Mouse (Mus musculus): ENCODE measurements around the gene Smad5. TPM values are rescaled to one million over a fixed set of nuclear protein-coding genes. Genes with fewer than 3 reads are reported as not detected.

Smad5 gene
- polyA plus RNA-seq (2015; fragmentation: Nextera tagmentation; extraction: Ambion mirVana) = 23.5 and 25.6 TPM in 2 replicates

GRCm38 (mm10) chr13:56702469-56703221, at the start of gene Smad5:
Smad5 (plus strand) TSS chr13:56703010.
- 2% methylated on average over 62 of the region's 62 CpGs for WGBS
- peaks cover 36% of the 10 kb centered on the region for H3K4me1 ChIP-seq

DNA sequence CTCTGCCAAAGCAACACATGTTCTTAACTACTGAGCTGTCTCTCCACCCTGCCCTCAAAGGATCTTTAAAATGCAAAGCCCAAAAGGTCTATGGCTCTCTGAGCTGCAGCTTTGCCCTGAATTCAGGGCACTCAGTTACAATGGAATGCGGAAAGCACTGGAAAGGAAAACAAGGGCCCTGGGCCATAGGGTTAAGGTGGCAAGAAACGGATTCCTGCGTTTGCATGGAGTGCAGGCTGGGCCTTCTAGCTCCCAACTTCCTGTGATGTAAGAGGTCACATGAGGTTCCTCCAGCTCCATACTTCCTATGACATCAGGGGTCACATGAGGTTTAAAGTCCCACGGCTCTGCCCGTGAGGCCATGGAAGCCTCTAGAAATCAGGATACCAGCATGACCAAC, 48.6 kb upstream of the Smad5 start:
- H3K27me3 ChIP-seq (replicated peaks) = no peaks in the 10 kb centered on the region
- no peaks in the 10 kb centered on the region for H3K9me3 ChIP-seq
- no peak overlapping the region for H3K4me3 ChIP-seq (replicated peaks)
- no peak overlapping the region for H3K27ac ChIP-seq
- peaks cover 20% of the 10 kb centered on the region; the same call in 1 of the 2 replicates for H3K4me1 ChIP-seq
- H3K36me3 ChIP-seq = no peaks in the 10 kb centered on the region
- no peak for ATAC-seq (ENCODE audit: insufficient read depth, low FRiP score, low read depth)
- 84% methylated on average over 5 of the region's 5 CpGs for WGBS
- H3K9ac ChIP-seq = no peak overlapping the region
- no peak overlapping the region for H3K4me2 ChIP-seq

More at GRCm38 (mm10) chr13:56702469-56703221, at the start of gene Smad5:
- Histone ChIP-seq H3K36me3 (no peaks in the 10 kb centered on the region), H3K27ac (peak within 1 kb of the TSS; percentile 99), H3K4me3 (replicated peaks) (peak within 1 kb of the TSS; percentile 76), H3K9ac (peak within 1 kb of the TSS; percentile 92), H3K4me2 (peak within 1 kb of the TSS; percentile 55), H3K27me3 (replicated peaks) (no peaks in the 10 kb centered on the region), H3K9me3 (no peaks in the 10 kb centered on the region)
- ATAC-seq (ENCODE audit: insufficient read depth, low FRiP score, low read depth) = peak; percentile 81

DNA sequence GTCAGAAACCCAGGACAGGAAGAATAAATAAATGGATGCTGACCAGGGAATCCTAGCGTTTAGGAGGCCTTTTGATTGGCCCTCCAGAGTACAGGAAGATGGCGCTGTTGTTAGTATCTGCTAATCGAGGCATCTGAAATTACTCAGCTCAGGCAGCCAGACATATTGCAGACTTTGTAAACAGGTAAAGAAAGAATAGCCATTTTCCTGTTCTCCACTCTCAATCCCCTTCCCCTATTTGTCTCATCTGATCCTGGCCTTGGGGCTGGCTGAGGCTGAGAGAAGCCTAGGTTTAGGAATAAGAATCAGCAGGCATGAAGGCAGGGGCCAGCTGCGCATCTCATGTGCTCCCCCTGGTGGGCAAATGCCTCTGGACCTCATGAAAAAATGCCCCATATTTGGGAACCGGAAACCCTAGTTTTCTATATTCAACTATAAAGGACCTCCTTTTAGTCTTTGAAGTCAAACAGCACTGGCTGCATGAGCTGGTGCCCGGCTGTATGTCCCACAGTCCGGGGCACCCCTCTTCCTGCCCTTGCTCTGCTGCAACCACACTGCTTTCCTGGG, 44.8 kb upstream of the Smad5 start:
- Histone ChIP-seq H3K4me2 (no peak overlapping the region), H3K4me3 (replicated peaks) (no peak overlapping the region), H3K27ac (no peak overlapping the region), H3K36me3 (no peaks in the 10 kb centered on the region), H3K9ac (no peak overlapping the region), H3K4me1 (peaks cover 20% of the 10 kb centered on the region; the same call in 1 of the 2 replicates), H3K27me3 (replicated peaks) (no peaks in the 10 kb centered on the region), H3K9me3 (no peaks in the 10 kb centered on the region)
- ATAC-seq (ENCODE audit: insufficient read depth, low FRiP score, low read depth) = no peak
- 27% methylated on average over 7 of the region's 7 CpGs for WGBS

GRCm38 (mm10) chr13:56658931-56659330, 43.9 kb upstream of the Smad5 start:
- no peaks in the 10 kb centered on the region for H3K36me3 ChIP-seq
- H3K4me2 ChIP-seq = no peak overlapping the region
- no peak overlapping the region for H3K4me3 ChIP-seq (replicated peaks)
- H3K27me3 ChIP-seq (replicated peaks) = no peaks in the 10 kb centered on the region
- H3K9ac ChIP-seq = no peak overlapping the region
- WGBS = 54% methylated on average over 6 of the region's 6 CpGs
- ATAC-seq (ENCODE audit: insufficient read depth, low FRiP score, low read depth) = no peak
- peaks cover 13% of the 10 kb centered on the region; the same call in 1 of the 2 replicates for H3K4me1 ChIP-seq
- H3K9me3 ChIP-seq = no peaks in the 10 kb centered on the region
- no peak overlapping the region for H3K27ac ChIP-seq

DNA sequence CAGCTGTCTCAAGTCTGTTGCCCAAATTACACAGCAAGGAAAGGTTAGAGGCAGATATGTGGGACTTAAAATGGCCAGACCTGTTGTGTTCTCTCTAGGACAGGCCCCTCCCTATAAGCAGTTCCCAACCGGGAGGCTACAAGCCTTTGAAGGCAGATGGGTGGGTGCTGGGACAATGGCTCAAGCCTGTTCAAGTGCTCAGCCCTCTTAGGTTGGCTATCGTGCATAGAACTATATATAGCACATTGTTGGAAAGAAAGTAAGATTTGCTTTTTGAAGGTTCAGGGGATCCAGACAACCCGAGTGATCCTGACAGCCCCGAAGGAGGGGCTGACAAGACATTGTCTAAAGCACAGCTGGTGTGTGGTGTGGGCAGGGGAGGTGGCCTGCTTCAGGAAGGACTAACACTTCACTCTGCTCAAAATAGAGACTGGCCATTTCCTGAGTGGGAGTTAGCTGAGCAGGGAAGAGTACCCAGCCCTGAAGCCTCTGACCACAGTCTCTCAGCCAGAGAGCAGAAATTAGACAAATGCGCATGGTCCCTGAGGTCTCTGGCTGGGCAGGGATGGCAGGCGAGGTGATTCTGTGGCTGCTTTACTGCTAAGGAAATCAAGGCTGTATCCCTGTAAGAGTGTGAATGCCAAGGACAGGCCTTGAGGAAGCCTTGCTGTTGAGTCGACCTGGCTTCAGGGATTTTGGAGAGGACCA, 40.7 kb upstream of the Smad5 start:
- no peak overlapping the region for H3K4me2 ChIP-seq
- no peaks in the 10 kb centered on the region for H3K9me3 ChIP-seq
- 53% methylated on average over 7 of the region's 7 CpGs for WGBS
- peak overlapping the region; percentile 44; the same call in 1 of the 2 replicates for H3K27ac ChIP-seq
- no peak overlapping the region for H3K4me3 ChIP-seq (replicated peaks)
- H3K4me1 ChIP-seq = 0 out of 2 replicates have a peak, but pooled peaks cover 10% of the 10 kb centered on the region
- ATAC-seq (ENCODE audit: insufficient read depth, low FRiP score, low read depth) = no peak
- H3K9ac ChIP-seq = no peak overlapping the region
- H3K27me3 ChIP-seq (replicated peaks) = no peaks in the 10 kb centered on the region
- no peaks in the 10 kb centered on the region for H3K36me3 ChIP-seq

DNA sequence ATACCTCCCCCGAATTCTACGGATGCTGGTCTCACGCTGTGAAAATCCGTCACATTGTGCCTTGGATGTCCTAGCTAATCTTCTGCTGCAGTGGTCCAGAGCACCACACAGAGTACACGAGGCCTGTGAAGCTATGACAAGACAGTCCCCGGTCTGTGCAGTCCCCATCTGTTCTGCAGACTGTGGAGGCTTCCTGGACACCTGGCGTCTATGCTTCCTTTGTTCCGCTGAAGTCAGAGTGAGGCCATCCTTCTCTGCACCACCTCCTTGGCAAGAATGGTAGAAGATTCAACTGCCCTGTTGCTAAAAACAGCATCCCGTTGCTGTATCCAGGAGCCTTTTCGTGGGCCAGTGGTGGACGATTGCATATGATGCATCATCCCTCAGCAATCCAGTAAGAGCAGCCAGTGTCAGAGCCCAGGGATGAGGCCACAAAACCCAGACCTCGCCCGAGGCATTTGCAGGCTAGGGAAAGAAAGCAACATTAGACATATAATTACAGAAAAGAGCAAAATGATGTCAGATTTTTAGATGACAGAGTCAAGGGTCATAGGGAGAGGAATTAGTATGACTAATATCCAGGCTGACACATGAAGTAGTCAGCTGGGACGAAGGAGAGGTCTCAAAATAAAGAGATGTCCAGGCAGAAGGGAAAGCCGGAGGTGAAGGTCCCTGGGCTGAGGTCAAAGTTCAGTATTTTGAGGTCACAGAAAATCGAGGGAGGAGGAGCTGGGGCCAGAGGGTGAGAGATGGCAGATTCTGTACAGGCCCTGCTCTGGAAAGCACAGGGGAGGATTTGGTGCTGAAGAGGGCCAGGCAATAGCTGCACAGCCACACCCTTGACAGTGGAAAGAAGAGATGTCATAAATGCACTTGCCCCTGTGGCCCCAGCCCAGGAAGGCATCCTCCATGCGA, 38.3 kb upstream of the Smad5 start:
- Histone ChIP-seq H3K36me3 (no peaks in the 10 kb centered on the region), H3K4me3 (replicated peaks) (no peak overlapping the region), H3K4me2 (no peak overlapping the region), H3K27ac (no peak overlapping the region), H3K9ac (no peak overlapping the region), H3K4me1 (no peaks in the 10 kb centered on the region), H3K27me3 (replicated peaks) (no peaks in the 10 kb centered on the region), H3K9me3 (no peaks in the 10 kb centered on the region)
- WGBS = 64% methylated on average over 17 of the region's 17 CpGs
- ATAC-seq (ENCODE audit: insufficient read depth, low FRiP score, low read depth) = no peak

- Histone ChIP-seq H3K4me3 (replicated peaks) (no peak overlapping the region), H3K27ac (no peak overlapping the region), H3K9me3 (no peaks in the 10 kb centered on the region), H3K9ac (no peak overlapping the region), H3K4me2 (no peak overlapping the region), H3K27me3 (replicated peaks) (no peaks in the 10 kb centered on the region), H3K4me1 (no peaks in the 10 kb centered on the region), H3K36me3 (no peaks in the 10 kb centered on the region)
- ATAC-seq (ENCODE audit: insufficient read depth, low FRiP score, low read depth) = peak; percentile 65; the same call in 1 of the 2 replicates
- WGBS = 46% methylated on average over 11 of the region's 11 CpGs
These were observed 31.6 kb upstream of the Smad5 start for GRCm38 (mm10) chr13:56671206-56671605.

DNA sequence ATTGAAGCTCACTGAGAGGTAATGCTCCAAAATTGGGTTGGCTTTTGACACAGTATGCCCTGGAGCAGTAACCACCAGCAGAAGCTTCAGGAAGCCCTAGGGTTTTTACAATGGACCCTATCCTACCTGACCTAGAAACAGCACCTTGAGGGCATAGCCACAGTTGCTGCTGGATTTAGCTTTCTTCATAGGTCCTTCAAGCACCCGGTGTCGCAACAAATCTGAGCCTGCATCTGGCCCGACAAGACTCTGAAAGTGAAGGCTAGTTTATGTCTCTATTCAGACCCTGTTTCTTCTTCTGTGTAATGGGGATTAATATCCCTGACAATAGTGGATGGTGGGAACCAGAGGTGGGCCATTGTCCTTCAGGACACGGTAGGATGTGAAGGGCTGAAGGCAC, 25.1 kb upstream of the Smad5 start:
- H3K4me3 ChIP-seq (replicated peaks) = no peak overlapping the region
- H3K4me1 ChIP-seq = peaks cover 15% of the 10 kb centered on the region
- H3K27ac ChIP-seq = peak overlapping the region; percentile 72; the same call in 1 of the 2 replicates
- no peak overlapping the region for H3K9ac ChIP-seq
- H3K27me3 ChIP-seq (replicated peaks) = no peaks in the 10 kb centered on the region
- no peaks in the 10 kb centered on the region for H3K9me3 ChIP-seq
- H3K4me2 ChIP-seq = no peak overlapping the region
- ATAC-seq (ENCODE audit: insufficient read depth, low FRiP score, low read depth) = no peak
- 69% methylated on average over 4 of the region's 4 CpGs for WGBS
- H3K36me3 ChIP-seq = no peaks in the 10 kb centered on the region

GRCm38 (mm10) chr13:56678188-56678787, 24.5 kb upstream of the Smad5 start:
- WGBS = 23% methylated on average over 10 of the region's 10 CpGs
- H3K4me3 ChIP-seq (replicated peaks) = no peak overlapping the region
- no peak overlapping the region; the same call in 1 of the 2 replicates for H3K4me2 ChIP-seq
- peaks cover 15% of the 10 kb centered on the region for H3K4me1 ChIP-seq
- H3K27ac ChIP-seq = peak overlapping the region; percentile 72
- peak; percentile 61 for ATAC-seq (ENCODE audit: insufficient read depth, low FRiP score, low read depth)
- H3K36me3 ChIP-seq = no peaks in the 10 kb centered on the region
- no peak overlapping the region for H3K9ac ChIP-seq
- no peaks in the 10 kb centered on the region for H3K9me3 ChIP-seq
- no peaks in the 10 kb centered on the region for H3K27me3 ChIP-seq (replicated peaks)

- 34% methylated on average over 10 of the region's 10 CpGs for WGBS
- Histone ChIP-seq H3K4me1 (peaks cover 15% of the 10 kb centered on the region), H3K9me3 (no peaks in the 10 kb centered on the region), H3K27ac (peak overlapping the region; percentile 72), H3K36me3 (no peaks in the 10 kb centered on the region), H3K9ac (no peak overlapping the region), H3K4me3 (replicated peaks) (no peak overlapping the region), H3K27me3 (replicated peaks) (no peaks in the 10 kb centered on the region), H3K4me2 (no peak overlapping the region)
- peak; percentile 63 for ATAC-seq (ENCODE audit: insufficient read depth, low FRiP score, low read depth)
These were observed 23.8 kb upstream of the Smad5 start for GRCm38 (mm10) chr13:56678826-56679504.

All from stomach, embryonic 15.5 days (tissue).